Mouse (Mus musculus) bone marrow macrophage, adult 2 months (primary cell): ENCODE data around the gene Gpr152.

Experiments used
- CTCF ChIP-seq: IDR thresholded peaks from 2 replicates; pipeline ENCODE4 v1.5.1; 2012; ENCODE audit warnings: low read depth, mild to moderate bottlenecking, low read length, moderate library complexity
- POLR2A ChIP-seq: IDR thresholded peaks from 2 replicates; pipeline ENCODE4 v1.6.1; 2012; ENCODE audit warnings: mild to moderate bottlenecking, low read depth, low read length, borderline replicate concordance

DNA sequence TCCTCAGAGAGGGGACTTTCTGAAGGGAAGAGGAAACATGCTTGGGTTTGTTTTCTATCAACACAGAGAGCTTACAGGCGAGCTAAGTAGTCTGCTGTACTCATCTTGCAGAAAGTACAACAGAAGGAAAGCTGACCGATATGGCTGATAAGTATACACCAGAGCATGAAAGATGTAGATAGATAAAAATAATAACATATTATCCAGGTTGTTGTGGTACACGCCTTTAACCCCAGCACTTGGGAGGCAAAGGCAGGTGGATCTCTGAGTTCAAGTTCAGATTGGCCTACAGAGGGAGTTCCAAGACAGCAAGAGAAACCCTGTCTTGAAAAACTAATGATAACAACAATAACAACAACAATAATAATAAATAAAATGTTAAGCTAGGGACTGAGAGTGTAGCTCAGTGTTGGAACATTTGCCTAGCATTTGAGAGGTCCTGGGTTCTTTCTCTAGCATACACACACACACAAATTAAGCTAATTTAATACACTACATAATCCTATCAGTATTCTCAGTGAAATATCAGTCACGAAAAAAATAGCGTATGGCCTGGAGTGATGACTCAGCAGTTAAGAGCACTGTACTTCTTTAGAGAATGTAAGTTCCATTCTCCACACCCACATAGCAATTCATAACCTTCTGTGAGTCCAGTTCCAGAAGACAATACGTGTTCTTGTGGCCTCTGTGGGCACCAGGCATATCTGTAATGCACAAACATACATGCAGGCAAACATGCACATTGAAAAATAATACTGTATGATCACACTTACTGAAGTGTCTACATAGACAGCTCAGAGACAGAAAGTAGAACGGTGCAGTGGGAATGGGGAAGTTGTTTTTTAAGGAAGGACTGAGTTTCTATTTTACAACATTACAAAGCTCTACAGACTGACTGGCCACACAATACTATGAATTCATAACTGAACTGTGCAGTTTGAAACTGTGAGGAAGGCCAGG is 16.9 kb upstream of the Gpr152 start:
- TF ChIP-seq CTCF = no peak
- TF ChIP-seq POLR2A = no peak
